Mouse (Mus musculus) testis, postnatal 10 days (tissue): ENCODE measurements around the gene Gm9736.
A peak's percentile ranks its signal among the peaks of the same experiment; 100 is the strongest.
"Not testable (repeated sequence)": the region's sequence is repeated elsewhere in the genome, so short reads cannot be mapped to it uniquely, and the experiment has no call there.

Experiments
- DNase-seq: peaks from one replicate; pipeline ENCODE4 v3.0.0; 2021; ENCODE audit warnings: low spot score

Gm9736 gene

DNA sequence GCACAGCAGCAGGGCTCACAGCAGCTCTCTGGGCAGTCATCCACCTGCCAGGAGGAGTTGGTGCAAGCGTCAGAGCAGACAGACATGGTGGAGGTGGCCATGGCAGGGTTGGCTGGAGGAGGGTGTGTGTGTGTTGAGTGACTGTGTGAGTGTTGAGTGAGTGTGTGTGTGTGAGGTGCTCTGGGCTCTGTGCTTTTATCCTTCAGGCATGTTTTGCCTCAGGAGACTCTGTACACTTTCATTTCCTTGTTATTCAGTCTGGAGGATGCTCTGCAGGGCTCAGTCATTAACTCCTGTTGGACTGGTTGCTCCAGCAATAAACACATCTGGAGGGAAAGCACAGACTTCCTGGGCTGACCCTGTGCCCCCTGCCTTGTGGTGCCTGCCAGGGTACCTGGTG, at the start of gene Gm9736:
Gene Gm9736 (minus strand): TSS at position 101 of the 400 bp plus-strand sequence.
- not testable (repeated sequence) for DNase-seq

GRCm38 (mm10) chr10:77798921-77799508, 47.9 kb upstream of the Gm9736 start, which contains the start of gene Gm19668:
Gm19668 (minus strand) TSS chr10:77799133.
- no peak for DNase-seq

DNA sequence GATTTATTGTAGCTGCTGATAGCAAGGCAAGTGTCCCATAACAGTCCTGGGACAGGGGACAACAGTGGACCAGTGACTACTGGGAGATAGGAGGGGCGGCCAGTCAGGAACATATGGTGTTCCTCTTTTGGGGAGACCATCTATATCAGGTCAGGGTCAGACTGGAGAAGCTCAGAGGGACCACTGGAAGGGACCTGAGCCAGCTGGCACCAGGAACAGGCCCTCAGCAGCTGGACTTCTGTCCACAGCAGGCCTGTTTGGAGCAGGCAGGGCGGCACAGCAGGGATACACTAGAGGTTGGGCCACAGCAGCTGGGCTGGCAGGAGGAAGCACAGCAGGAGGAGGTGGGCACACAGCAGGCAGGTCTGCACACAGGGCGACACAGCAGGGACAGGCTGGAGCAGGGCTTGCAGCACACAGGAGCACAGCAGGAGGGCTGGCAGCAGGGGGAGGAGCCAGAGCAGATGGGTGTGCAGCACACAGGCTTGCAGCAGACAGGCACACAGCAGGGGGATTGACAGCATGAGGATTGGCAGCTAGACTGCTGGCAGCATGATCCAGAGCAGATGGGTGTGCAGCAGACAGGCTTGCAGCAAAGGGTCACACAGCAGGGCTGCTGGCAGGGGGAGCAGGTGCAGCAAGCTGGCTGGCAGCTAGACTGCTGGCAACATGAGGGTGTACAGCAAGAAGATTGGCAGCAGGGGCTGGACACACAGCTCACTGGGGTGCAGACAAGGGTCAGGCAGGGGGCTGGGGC, 47.2 kb upstream of the Gm9736 start:
- not testable (repeated sequence) for DNase-seq

DNA sequence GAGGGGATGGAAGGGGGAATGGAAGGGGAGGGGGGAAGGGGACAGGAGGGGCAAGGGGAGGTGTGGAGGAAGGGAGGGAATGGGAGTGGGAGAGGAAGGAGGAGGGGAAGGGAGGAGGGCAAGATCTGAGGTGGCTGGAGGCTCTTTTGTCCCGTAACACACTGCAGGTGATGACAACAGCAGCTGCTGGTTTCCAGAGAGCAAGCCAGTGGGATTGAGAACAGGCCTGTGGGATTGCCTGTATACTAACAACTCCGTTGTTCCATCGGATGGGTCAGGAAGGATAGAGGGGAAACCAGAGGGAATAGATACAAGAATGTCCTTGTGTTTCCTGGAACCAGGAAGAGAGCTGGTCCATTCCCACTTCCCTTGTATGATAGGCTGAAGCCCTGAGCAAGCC, 46.5 kb upstream of the Gm9736 start:
- no peak for DNase-seq

GRCm38 (mm10) chr10:77794976-77795375, 43.8 kb upstream of the Gm9736 start, which contains the start of gene Gm9639:
Gm9639 (minus strand) TSS chr10:77795076.
- DNase-seq = no peak

DNA sequence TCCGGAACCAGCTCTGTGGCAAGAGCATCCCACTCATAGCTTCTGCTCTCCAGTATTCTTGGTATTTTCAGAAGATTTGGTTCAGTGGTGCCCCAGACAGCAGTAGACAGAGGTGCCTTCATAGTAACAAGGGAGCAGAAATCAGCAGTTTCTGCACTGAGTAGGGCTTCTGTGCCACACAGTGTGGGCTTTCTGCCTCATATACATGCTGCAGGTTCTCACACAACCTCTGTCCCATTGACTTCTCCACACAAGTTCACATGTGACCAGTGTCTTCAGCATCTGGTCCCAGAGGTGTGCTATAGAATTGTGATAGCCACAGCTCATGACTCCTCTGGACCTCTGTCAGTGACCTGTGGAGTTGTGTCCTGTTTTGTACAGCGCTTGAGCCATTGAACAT, 37.5 kb upstream of the Gm9736 start:
- DNase-seq = no peak

GRCm38 (mm10) chr10:77787876-77788275, 36.7 kb upstream of the Gm9736 start, which contains the start of gene Gm7137:
Gm7137 (minus strand) TSS chr10:77788200.
- DNase-seq = not testable (repeated sequence)

DNA sequence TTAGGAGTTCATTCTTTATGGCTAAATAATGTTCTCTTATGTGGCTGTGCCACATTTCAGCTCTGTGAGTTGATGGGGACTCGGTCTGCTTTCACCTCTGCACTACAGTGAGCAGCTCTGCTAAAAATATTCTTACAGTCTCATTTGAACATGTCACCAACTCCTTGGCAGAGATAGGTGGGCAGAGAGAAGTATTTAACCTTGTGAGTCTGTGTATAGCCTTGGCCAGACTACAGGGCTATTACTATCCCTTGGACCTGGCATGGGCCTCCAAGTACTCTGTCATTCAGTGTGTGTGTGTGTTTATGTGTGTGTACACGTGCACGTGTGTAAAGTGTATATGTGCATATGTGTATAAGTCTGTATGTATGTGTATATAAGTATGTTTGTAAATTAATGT, 32.2 kb upstream of the Gm9736 start:
- not testable (repeated sequence) for DNase-seq

DNA sequence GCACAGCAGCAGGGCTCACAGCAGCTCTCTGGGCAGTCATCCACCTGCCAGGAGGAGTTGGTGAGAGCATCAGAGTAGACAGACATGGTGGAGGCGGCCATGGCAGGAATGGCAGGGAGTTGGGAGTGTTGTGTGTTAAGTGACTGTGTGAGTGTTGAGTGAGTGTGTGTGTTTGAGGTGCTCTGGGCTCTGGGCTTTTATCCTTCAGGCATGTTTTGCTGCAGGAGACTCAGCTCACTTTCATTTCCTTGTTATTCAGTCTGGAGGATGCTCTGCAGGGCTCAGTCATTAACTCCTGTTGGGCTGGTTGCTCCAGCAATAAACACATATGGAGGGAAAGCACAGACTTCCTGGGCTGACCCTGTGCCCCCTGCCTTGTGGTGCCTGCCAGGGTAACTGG, 31.3 kb upstream of the Gm9736 start, which contains the start of gene Gm3250:
Gene Gm3250 (minus strand): TSS at position 101 of the 400 bp plus-strand sequence.
- DNase-seq = not testable (repeated sequence)

DNA sequence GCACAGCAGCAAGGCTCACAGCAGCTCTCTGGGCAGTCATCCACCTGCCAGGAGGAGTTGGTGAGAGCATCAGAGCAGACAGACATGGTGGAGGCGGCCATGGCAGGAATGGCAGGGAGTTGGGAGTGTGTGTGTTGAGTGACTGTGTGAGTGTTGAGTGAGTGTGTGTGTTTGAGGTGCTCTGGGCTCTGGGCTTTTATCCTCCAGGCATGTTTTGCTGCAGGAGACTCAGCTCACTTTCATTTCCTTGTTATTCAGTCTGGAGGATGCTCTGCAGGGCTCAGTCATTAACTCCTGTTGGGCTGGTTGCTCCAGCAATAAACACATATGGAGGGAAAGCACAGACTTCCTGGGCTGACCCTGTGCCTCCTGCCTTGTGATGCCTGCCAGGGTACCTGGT, 25.7 kb upstream of the Gm9736 start, which contains the start of gene Gm7138:
Gene Gm7138 (minus strand): TSS at position 101 of the 400 bp plus-strand sequence.
- DNase-seq = not testable (repeated sequence)

DNA sequence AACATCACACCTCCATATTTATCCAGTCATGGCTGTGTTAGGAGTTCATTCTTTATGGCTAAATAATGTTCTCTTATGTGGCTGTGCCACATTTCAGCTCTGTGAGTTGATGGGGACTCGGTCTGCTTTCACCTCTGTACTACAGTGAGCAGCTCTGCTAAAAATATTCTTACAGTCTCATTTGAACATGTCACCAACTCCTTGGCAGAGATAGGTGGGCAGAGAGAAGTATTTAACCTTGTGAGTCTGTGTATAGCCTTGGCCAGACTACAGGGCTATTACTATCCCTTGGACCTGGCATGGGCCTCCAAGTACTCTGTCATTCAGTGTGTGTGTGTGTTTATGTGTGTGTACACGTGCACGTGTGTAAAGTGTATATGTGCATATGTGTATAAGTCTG, 21.0 kb upstream of the Gm9736 start:
- not testable (repeated sequence) for DNase-seq

- not testable (repeated sequence) for DNase-seq
Measured at GRCm38 (mm10) chr10:77771225-77771624, 20.1 kb upstream of the Gm9736 start, which contains the start of gene Gm3238. Gm3238 (minus strand) TSS chr10:77771325.

DNA sequence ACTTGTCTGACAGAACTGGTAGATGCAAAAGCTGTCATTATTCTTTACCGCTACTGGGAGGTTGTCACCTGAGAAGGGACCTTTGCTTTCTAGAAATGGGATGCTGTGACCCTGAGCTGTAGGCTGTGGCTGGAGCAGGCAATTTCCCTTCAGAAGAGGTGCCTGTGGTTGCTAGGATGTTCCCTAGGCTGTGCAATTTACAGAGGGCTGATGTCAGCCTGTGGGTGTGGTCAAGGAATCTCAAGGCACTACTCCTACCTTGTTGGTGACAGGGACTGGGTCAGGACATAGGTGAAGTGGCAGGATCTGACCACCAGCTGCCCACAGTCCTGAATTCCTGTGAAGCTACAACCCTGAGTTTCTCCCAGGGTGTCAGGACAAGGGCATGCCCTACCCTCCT, 18.6 kb upstream of the Gm9736 start:
- no peak for DNase-seq

DNA sequence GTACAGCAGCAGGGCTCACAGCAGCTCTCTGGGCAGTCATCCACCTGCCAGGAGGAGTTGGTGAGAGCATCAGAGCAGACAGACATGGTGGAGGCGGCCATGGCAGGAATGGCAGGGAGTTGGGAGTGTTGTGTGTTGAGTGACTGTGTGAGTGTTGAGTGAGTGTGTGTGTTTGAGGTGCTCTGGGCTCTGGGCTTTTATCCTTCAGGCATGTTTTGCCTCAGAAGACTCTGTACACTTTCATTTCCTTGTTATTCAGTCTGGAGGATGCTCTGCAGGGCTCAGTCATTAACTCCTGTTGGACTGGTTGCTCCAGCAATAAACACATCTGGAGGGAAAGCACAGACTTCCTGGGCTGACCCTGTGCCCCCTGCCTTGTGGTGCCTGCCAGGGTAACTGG, 8.4 kb upstream of the Gm9736 start, which contains the start of gene Gm3233:
Gene Gm3233 (minus strand): TSS at position 101 of the 400 bp plus-strand sequence.
- DNase-seq = not testable (repeated sequence)

GRCm38 (mm10) chr10:77753448-77753847, 2.3 kb upstream of the Gm9736 start:
- no peak for DNase-seq

- not testable (repeated sequence) for DNase-seq
Measured at GRCm38 (mm10) chr10:77752312-77752711, 1.2 kb upstream of the Gm9736 start.

- not testable (repeated sequence) for DNase-seq
Measured at GRCm38 (mm10) chr10:77750686-77751085, 468 bp downstream of the Gm9736 start.

DNA sequence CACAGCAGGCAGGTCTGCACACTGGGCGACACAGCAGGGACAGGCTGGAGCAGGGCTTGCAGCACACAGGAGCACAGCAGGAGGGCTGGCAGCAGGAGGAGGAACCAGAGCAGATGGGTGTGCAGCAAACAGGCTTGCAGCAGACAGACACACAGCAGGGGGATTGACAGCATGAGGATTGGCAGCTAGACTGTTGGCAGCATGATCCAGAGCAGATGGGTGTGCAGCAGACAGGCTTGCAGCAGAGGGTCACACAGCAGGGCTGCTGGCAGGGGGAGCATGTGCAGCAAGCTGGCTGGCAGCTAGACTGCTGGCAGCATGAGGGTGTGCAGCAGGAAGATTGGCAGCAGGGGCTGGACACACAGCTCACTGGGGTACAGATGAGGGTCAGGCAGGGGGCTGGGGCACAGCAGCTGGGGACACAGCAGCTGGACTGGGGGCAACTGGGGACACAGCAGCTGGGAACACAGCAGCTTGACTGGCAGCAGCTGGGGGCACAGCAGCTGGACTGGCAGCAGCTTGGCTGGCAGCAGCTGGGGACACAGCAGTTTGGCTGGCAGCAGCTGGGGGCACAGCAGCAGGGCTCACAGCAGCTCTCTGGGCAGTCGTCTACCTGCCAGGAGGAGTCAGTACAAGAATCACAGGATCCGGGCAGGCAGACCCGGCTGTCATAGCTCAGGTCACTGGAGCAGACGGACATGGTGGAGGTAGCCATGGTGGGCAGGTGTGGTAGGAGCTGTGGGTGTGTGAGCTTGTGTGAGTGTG, 9.0 kb downstream of the Gm9736 start, which contains the start of gene Gm18596:
Gene Gm18596 (minus strand): TSS at position 715 of the 765 bp plus-strand sequence.
- not testable (repeated sequence) for DNase-seq

DNA sequence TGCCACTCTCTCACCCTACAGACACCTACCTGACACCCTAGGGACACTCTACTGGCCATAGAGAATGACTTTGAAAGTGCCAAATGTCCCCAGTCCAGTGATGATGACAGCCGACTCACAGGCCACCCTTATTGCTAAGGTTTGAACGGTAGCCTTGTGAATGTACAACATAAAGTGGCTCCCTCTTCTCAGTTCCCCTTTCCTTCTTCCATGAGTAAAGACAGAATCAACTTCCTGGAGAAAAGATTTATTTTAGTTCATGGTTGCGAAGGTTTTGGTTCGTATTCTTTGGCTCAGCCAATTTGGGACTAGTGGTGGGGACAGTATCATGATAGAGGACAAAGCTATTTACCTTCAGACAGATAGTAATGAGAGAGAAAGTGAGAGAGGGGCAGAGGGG, 12.2 kb downstream of the Gm9736 start:
- DNase-seq = no peak

DNA sequence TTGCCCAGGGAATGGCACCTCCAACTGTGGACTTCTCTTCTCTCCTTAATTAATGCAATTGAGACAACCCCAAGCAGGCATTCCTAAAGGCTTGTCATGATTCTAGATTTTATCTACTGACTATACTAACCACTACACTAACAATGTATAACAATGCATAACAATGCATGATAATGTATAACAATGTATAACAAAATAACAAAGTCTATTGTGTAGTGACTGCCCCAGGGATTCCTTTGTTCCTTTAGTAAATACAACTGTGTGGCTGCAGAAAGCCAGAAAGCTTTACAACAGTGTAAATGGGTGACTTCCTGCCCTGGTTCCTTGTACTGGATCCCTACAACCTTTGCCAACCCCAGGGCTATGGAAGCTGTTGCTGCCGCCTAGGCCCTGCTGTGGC, 15.2 kb downstream of the Gm9736 start:
- DNase-seq = no peak

DNA sequence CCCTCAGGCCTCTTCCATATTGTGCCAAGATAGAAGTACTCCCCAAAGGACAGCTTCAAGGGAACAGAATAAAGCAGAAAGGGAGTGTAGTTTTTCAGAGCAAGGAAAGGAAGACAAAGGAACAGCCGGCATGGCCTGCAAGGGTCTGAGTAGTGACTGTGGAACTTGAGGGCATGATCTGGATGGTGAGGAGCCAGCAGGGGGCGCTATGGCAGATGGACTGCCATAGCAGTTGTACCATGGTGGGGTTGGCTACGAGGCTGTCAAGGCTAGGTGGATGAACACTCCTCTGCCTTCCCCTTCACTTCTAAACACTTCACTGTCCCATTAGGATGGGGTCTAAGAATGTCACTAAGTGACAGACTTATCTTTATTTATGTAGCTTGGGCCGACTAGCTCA, 21.9 kb downstream of the Gm9736 start:
- peak; percentile 57 for DNase-seq

GRCm38 (mm10) chr10:77728280-77728679, 22.9 kb downstream of the Gm9736 start:
- DNase-seq = no peak
